Mouse (Mus musculus): ENCODE data around the gene Usp9x. TPM values are rescaled to one million over a fixed set of nuclear protein-coding genes. Genes with fewer than 3 reads are reported as not detected.

The Usp9x gene
- 100 to 1,000 TPM; 150 to 172 TPM for total RNA-seq (2021)
- long read RNA-seq, experiment 1, partial matches to known transcripts, result 2 of 3 reads
- long read RNA-seq, experiment 1, other reads (novel, unspliced or antisense), result 1 of 3 reads
- long read RNA-seq, experiment 2, partial matches to known transcripts, result 21 of 28 reads
- long read RNA-seq, experiment 2, other reads (novel, unspliced or antisense), result 7 of 28 reads

DNA sequence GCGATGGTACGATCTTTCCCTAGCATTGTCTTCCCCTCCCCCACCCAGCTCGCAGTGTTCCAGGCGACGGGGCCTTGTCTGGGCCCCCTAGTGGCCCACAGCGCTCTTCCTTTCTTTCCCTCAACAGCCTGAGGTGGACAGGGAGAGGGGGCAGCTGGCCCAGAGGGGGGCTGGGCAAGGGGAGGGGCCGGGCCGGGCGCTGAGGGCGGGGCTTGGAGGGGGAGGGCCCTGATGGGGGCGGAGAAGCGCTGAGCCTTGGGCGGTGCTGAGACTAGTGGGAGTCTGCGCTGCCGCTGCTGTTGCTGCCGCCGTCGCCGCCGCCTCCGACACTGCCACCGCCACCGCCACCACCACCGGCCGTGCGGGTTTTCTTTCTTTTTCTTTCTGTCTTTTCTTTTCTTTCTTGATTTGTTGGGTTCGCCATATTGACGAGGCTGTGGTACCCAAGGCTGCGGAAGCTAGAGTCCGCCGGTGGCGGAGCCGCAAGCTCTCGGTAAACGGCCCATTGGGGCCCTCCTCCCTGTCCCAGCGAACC lies at the start of gene Usp9x:
Gene Usp9x, plus strand, starts transcription at position 258 of the 535 bp plus-strand sequence.
- DNase-seq (ENCODE audit: low spot score in 2 of 2), result no peak

DNA sequence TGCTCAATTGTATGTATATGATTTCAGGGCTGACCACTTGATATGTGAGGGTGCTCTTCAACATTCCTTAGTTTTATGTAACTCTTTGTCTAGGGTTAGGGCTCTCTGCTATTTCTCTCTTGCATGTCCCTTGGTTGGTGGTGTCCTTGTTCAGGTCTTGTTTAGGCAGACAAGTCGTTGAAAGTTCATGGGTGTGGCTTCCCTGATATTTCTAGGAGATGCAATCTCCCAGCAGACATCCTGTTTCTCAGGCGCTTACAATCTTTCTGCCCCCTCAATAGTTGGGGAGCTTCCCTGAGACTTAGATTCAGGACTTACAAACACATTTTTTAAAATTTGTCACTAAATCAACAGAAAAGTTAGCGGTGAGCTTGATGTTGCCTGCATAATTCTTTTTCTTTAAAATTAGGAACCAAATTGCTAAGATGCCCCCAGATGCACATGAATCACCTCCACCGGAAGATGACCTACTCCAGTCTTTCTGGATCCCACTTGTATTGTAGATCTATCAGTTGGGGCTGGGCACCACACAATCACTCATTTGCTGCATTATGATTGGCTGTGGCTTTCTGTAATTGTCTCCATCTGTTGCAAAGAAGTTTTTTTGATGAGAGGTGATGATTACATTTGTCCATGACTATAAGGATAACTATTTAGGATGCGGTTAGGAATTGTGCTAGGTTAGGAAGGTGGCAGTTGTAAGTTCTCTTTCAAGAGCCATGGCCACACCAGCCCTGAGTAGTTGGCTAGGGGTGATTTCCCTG lies 48.6 kb upstream of the Usp9x start:
- no peak for DNase-seq (ENCODE audit: low spot score in 2 of 2)

- no peak for DNase-seq (ENCODE audit: low spot score in 2 of 2)
Observed at GRCm38 (mm10) chrX:13024539-13025202, 46.6 kb upstream of the Usp9x start.

DNA sequence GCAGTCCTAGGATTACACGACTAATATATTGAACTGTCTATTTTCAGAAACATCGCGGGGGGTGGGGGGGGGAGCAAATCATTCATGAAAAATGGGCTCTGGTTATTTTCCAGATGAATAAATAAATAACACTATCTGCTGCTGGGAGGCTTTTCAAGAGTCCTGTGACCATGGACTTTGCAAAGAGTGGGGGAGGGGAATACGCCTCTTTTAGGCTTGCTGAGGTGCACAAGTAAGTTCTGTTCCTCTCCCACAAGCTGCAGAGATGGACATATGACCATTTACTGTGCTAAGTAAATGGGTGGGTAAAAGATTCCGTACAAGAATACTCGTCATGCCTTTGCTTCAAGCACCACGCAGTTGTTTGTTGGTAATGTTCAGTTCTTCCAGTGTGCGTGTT lies 46.0 kb upstream of the Usp9x start:
- no peak for DNase-seq (ENCODE audit: low spot score in 2 of 2)

- no peak for DNase-seq (ENCODE audit: low spot score in 2 of 2)
Observed at GRCm38 (mm10) chrX:13028156-13028555, 43.1 kb upstream of the Usp9x start.

DNA sequence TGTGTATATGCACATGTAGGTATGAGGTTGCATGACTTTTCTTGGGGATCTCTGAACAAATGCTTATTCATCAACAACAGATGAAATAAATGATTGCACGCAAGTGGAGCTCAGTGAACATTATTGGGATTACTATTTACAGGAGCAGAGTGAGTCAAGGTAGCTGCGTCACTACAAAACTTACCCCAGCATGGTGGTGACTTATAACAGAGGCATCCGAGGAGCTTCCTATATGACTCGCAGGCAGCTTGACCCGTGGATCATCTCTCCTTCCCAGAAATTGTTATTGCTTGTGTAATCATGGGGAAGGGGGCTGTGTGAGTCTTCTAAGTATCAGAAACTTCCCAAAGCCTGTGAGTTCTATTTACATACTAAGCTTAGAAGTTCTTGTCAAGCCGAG lies 41.3 kb upstream of the Usp9x start:
- DNase-seq (ENCODE audit: low spot score in 2 of 2), result no peak

DNA sequence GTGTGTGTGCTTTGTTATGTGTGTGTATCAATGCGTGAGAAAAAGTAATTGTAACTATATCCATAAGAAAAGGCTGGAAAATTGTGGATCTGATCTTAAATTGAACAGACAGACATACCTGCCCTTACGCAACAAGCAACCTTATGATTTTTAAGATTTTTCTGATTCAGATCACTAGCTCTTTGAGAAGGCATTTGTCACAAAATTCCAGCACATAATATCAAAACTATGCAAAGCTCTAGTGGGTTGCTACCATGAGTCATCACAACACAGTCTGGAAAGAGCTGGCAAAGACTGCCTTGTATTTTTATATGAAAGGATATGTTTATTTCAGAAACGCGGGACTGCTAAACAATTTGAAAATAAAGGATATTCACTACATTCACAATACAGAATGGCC lies 34.2 kb upstream of the Usp9x start:
- no peak for DNase-seq (ENCODE audit: low spot score in 2 of 2)

DNA sequence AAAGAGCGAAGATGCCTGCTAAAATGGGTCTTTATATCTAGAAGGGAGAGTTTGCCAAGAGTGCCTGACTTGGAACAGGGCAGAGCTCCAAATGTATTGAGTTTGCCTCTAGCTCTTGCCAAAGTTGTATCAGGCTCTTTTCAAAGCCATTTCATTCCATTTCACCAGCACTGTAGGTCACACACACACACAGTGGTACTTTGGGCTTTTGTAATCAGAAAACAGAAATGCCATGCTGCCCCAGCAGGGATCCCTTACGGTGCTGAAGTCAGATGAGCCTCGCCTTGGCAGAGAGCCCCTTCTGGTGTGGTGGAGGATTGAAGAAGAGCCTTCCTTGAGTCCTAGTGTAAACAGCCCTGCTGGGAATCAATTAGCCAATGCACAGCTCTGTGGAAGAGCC lies 32.1 kb upstream of the Usp9x start:
- no peak for DNase-seq (ENCODE audit: low spot score in 2 of 2)

GRCm38 (mm10) chrX:13040391-13040790 lies 30.9 kb upstream of the Usp9x start:
- no peak for DNase-seq (ENCODE audit: low spot score in 2 of 2)

- DNase-seq (ENCODE audit: low spot score in 2 of 2), result peak; percentile 70 to 86
Observed at GRCm38 (mm10) chrX:13041630-13042129, 29.6 kb upstream of the Usp9x start.

GRCm38 (mm10) chrX:13043780-13044179 lies 27.5 kb upstream of the Usp9x start:
- no peak for DNase-seq (ENCODE audit: low spot score in 2 of 2)

DNA sequence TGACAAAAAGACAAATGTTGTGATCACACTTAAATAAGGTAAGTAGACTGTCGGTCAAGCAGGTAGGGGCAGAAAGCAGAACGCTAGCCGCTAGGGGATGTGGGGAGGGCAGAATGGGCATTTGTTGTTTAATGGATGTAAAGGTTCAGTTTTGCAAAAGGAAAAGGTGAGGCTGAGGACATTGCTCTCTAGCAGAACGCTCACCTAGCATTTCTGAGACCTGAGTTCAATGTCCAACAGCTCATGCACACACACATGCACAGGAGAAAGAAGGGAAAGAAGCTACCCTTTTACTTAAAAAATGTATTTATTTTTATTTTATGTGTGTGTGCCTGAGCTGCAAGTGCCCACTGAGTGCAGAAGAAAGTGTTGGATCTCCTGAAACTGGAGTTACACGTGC lies 26.6 kb upstream of the Usp9x start:
- DNase-seq (ENCODE audit: low spot score in 2 of 2), result no peak

- no peak for DNase-seq (ENCODE audit: low spot score in 2 of 2)
Observed at GRCm38 (mm10) chrX:13046893-13047435, 24.3 kb upstream of the Usp9x start.

DNA sequence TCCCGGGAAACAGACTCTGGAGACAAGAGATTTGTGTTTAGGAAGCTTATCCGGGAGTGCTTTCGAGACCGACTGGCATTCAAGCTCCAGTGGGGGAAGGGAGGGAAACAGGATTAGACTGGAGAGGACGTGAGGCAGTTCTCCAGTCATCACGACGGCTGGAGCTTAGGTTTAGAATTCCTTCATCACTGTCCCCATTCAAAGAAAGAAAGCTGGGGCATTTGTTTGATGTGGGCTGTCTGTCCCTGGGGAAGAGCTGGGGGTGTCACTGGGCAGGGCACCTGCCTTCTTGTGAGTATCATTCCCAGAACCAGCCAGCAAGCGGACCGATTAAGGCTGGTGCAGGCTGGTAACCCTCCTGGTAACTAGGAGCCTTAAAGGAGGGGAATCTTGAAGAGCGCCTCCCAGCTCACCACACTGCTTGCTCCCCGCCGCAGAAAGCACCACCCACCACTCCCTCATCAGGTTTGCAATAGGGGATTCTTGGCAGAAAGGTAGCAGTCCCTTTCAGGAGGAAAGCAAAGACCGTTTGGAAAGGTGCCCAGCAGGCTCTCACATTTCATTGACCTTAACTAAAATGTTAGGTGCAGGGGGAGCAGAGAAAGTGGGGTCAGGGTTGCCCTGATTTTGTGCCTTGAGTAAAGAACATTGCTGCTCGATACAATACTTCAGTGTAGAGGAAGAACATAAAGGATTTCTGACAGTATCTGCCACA lies 23.5 kb upstream of the Usp9x start:
- no peak for DNase-seq (ENCODE audit: low spot score in 2 of 2)

- no peak for DNase-seq (ENCODE audit: low spot score in 2 of 2)
Observed at GRCm38 (mm10) chrX:13054612-13055011, 16.7 kb upstream of the Usp9x start.

DNA sequence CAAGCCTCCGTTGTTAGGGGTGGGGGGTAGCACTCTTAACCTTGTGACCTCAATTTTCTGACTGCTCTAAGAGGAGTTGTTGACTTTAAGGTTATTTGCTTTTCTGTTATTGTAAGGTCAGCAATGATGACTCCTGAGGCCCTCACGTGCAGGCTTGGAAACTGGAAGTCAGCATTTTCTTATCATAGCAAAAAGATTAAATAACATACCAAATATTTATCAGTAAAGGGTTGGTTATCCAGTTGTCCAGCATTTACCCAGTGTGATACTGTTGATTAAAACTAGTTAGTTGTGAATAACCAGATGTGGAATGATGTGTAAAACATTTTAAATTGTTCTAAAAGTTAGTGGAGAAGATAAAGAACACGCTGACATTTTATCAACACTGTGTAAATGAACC lies 9.3 kb upstream of the Usp9x start:
- no peak for DNase-seq (ENCODE audit: low spot score in 2 of 2)

DNA sequence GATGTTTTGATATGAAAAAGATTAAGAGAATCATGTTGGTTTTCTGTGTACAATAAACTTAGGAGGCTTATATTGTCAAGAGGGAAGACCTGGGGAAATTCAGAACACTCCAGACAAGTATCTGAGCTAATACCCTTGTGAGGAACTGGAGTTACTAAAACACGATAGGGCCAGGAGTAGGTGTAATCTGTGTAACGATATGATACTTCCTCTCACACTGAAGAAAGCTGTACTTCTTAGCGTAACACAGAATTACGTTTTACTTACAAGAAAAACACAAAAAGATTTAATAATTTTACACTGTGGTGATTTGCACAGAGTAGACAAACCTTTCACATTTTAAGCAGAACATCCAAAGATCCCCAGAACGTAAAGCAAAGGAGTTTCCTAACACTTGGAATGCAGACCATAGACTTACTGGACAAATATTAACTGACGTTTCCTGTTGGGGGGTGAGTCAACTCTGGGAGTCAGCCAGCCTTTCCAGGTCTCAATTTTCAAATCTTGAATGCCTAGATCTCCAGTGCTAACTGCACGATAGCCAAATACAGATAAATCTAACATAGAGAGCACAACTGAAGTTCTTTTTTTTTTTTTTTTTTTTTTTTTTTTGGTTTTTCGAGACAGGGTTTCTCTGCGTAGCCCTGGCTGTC lies 6.9 kb upstream of the Usp9x start:
- DNase-seq (ENCODE audit: low spot score in 2 of 2), result no peak

DNA sequence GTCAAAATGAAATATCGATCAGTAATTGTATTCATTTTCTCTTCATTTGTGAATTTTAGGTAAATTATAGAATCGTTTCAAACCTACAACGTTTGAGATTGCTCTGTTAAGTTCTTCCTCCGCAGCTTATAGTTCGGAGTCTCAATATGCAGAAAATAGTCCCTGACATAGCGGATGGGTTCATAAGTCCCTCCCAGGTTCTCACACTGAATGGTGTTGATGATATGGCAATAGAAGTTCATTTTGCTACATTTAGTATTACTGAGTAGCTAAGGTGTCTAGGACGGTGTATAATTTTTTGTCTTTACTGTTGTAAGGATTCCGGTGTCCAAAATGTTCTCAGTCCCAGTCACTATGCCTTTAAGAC lies 1.1 kb upstream of the Usp9x start:
- DNase-seq (ENCODE audit: low spot score in 2 of 2), result no peak

GRCm38 (mm10) chrX:13070573-13071240 lies 591 bp upstream of the Usp9x start:
- peak; percentile 65 to 77 for DNase-seq (ENCODE audit: low spot score in 2 of 2)
